Mouse (Mus musculus): Measurements from ENCODE around the gene Sdf2l1. TPM values are rescaled to one million over a fixed set of nuclear protein-coding genes. Genes with fewer than 3 reads are reported as not detected.

Gene Sdf2l1
- polyA plus RNA-seq, 1 experiment from 2014 or later, result 15.9 TPM

GRCm38 (mm10) chr16:17151874-17152273, 19.7 kb upstream of the Sdf2l1 start:
- no peak overlapping the region for H3K9ac ChIP-seq (replicated peaks; ENCODE audit: low read depth, low read length)
- no peak overlapping the region for H3K4me3 ChIP-seq (ENCODE audit: low read depth, low read length)
- no peak overlapping the region for H3K27ac ChIP-seq (ENCODE audit: low read depth, low read length)
- H3K27me3 ChIP-seq (ENCODE audit: control insufficient read depth, insufficient read depth, low read length), result no peaks in the 10 kb centered on the region
- ATAC-seq (ENCODE audit: low read depth), result no peak
- H3K4me2 ChIP-seq (ENCODE audit: low read depth, low read length), result no peak overlapping the region
- no peaks in the 10 kb centered on the region for H3K9me3 ChIP-seq (ENCODE audit: control insufficient read depth, low read length)
- WGBS, result 97% methylated on average over 4 of the region's 4 CpGs
- H3K36me3 ChIP-seq (ENCODE audit: control insufficient read depth, insufficient read depth, low read length), result peaks cover 11% of the 10 kb centered on the region; the same call in 1 of the 2 replicates
- peaks cover 6% of the 10 kb centered on the region; the same call in 1 of the 2 replicates for H3K4me1 ChIP-seq (ENCODE audit: control insufficient read depth, insufficient read depth, low read length)

- Histone ChIP-seq H3K4me3 (ENCODE audit: low read depth, low read length) (no peak overlapping the region), H3K4me2 (ENCODE audit: low read depth, low read length) (no peak overlapping the region), H3K4me1 (ENCODE audit: control insufficient read depth, insufficient read depth, low read length) (peaks cover 6% of the 10 kb centered on the region; the same call in 1 of the 2 replicates), H3K27me3 (ENCODE audit: control insufficient read depth, insufficient read depth, low read length) (no peaks in the 10 kb centered on the region), H3K9me3 (ENCODE audit: control insufficient read depth, low read length) (no peaks in the 10 kb centered on the region), H3K9ac (replicated peaks; ENCODE audit: low read depth, low read length) (no peak overlapping the region), H3K36me3 (ENCODE audit: control insufficient read depth, insufficient read depth, low read length) (peaks cover 11% of the 10 kb centered on the region; the same call in 1 of the 2 replicates), H3K27ac (ENCODE audit: low read depth, low read length) (no peak overlapping the region)
- 85% methylated on average over 7 of the region's 7 CpGs for WGBS
- ATAC-seq (ENCODE audit: low read depth), result no peak
These were observed 18.5 kb upstream of the Sdf2l1 start for GRCm38 (mm10) chr16:17150520-17151258.

GRCm38 (mm10) chr16:17148084-17148483, 15.9 kb upstream of the Sdf2l1 start:
- Histone ChIP-seq H3K4me3 (ENCODE audit: low read depth, low read length) (peak overlapping the region; percentile 63), H3K9me3 (ENCODE audit: control insufficient read depth, low read length) (no peaks in the 10 kb centered on the region), H3K4me2 (ENCODE audit: low read depth, low read length) (peak overlapping the region; percentile 89), H3K27ac (ENCODE audit: low read depth, low read length) (no peak overlapping the region), H3K36me3 (ENCODE audit: control insufficient read depth, insufficient read depth, low read length) (0 out of 2 replicates have a peak, but pooled peaks cover 2% of the 10 kb centered on the region), H3K4me1 (ENCODE audit: control insufficient read depth, insufficient read depth, low read length) (peaks cover 6% of the 10 kb centered on the region; the same call in 1 of the 2 replicates), H3K27me3 (ENCODE audit: control insufficient read depth, insufficient read depth, low read length) (no peaks in the 10 kb centered on the region), H3K9ac (replicated peaks; ENCODE audit: low read depth, low read length) (peak overlapping the region; percentile 68; the same call in 1 of the 2 replicates)
- ATAC-seq (ENCODE audit: low read depth), result peak; percentile 28; the same call in 1 of the 2 replicates
- WGBS, result 5% methylated on average over 16 of the region's 16 CpGs

- ATAC-seq (ENCODE audit: low read depth), result peak; percentile 50
These were observed 15.3 kb upstream of the Sdf2l1 start for GRCm38 (mm10) chr16:17147391-17147929.

GRCm38 (mm10) chr16:17146772-17147235, 14.6 kb upstream of the Sdf2l1 start, which contains the start of gene Ccdc116:
Ccdc116 (minus strand) TSS chr16:17147229.
- Histone ChIP-seq H3K4me3 (ENCODE audit: low read depth, low read length) (peak within 1 kb of the TSS; percentile 63), H3K27ac (ENCODE audit: low read depth, low read length) (peak within 1 kb of the TSS; percentile 62; the same call in 1 of the 2 replicates), H3K27me3 (ENCODE audit: control insufficient read depth, insufficient read depth, low read length) (no peaks in the 10 kb centered on the region), H3K4me2 (ENCODE audit: low read depth, low read length) (peak within 1 kb of the TSS; percentile 89), H3K9ac (replicated peaks; ENCODE audit: low read depth, low read length) (peak within 1 kb of the TSS; percentile 68), H3K4me1 (ENCODE audit: control insufficient read depth, insufficient read depth, low read length) (peaks cover 6% of the 10 kb centered on the region; the same call in 1 of the 2 replicates), H3K9me3 (ENCODE audit: control insufficient read depth, low read length) (no peaks in the 10 kb centered on the region), H3K36me3 (ENCODE audit: control insufficient read depth, insufficient read depth, low read length) (no peaks in the 10 kb centered on the region)
- WGBS, result under 1% methylated on average over 34 of the region's 34 CpGs
- ATAC-seq (ENCODE audit: low read depth), result peak; percentile 86

More at GRCm38 (mm10) chr16:17147391-17147929, 15.3 kb upstream of the Sdf2l1 start:
- under 1% methylated on average over 37 of the region's 41 CpGs for WGBS
- Histone ChIP-seq H3K9me3 (ENCODE audit: control insufficient read depth, low read length) (no peaks in the 10 kb centered on the region), H3K27me3 (ENCODE audit: control insufficient read depth, insufficient read depth, low read length) (no peaks in the 10 kb centered on the region), H3K4me3 (ENCODE audit: low read depth, low read length) (peak overlapping the region; percentile 63), H3K9ac (replicated peaks; ENCODE audit: low read depth, low read length) (peak overlapping the region; percentile 68), H3K4me2 (ENCODE audit: low read depth, low read length) (peak overlapping the region; percentile 89), H3K36me3 (ENCODE audit: control insufficient read depth, insufficient read depth, low read length) (0 out of 2 replicates have a peak, but pooled peaks cover 2% of the 10 kb centered on the region), H3K4me1 (ENCODE audit: control insufficient read depth, insufficient read depth, low read length) (peaks cover 6% of the 10 kb centered on the region; the same call in 1 of the 2 replicates), H3K27ac (ENCODE audit: low read depth, low read length) (peak overlapping the region; percentile 62; the same call in 1 of the 2 replicates)

GRCm38 (mm10) chr16:17144339-17144738, 12.2 kb upstream of the Sdf2l1 start, which contains the start of gene Ydjc:
Ydjc (plus strand) TSS chr16:17144621.
- Histone ChIP-seq H3K4me2 (ENCODE audit: low read depth, low read length) (no peak within 1 kb of the TSS), H3K27me3 (ENCODE audit: control insufficient read depth, insufficient read depth, low read length) (no peaks in the 10 kb centered on the region), H3K36me3 (ENCODE audit: control insufficient read depth, insufficient read depth, low read length) (no peaks in the 10 kb centered on the region), H3K4me3 (ENCODE audit: low read depth, low read length) (no peak within 1 kb of the TSS), H3K27ac (ENCODE audit: low read depth, low read length) (no peak within 1 kb of the TSS), H3K4me1 (ENCODE audit: control insufficient read depth, insufficient read depth, low read length) (peaks cover 6% of the 10 kb centered on the region; the same call in 1 of the 2 replicates), H3K9me3 (ENCODE audit: control insufficient read depth, low read length) (no peaks in the 10 kb centered on the region), H3K9ac (replicated peaks; ENCODE audit: low read depth, low read length) (no peak within 1 kb of the TSS)
- ATAC-seq (ENCODE audit: low read depth), result no peak
- 16% methylated on average over 7 of the region's 7 CpGs for WGBS

- Histone ChIP-seq H3K9me3 (ENCODE audit: control insufficient read depth, low read length) (no peaks in the 10 kb centered on the region), H3K9ac (replicated peaks; ENCODE audit: low read depth, low read length) (no peak overlapping the region), H3K36me3 (ENCODE audit: control insufficient read depth, insufficient read depth, low read length) (no peaks in the 10 kb centered on the region), H3K4me3 (ENCODE audit: low read depth, low read length) (no peak overlapping the region), H3K27me3 (ENCODE audit: control insufficient read depth, insufficient read depth, low read length) (no peaks in the 10 kb centered on the region), H3K4me2 (ENCODE audit: low read depth, low read length) (no peak overlapping the region), H3K27ac (ENCODE audit: low read depth, low read length) (no peak overlapping the region), H3K4me1 (ENCODE audit: control insufficient read depth, insufficient read depth, low read length) (0 out of 2 replicates have a peak, but pooled peaks cover 3% of the 10 kb centered on the region)
- ATAC-seq (ENCODE audit: low read depth), result no peak
- 89% methylated on average over 15 of the region's 15 CpGs for WGBS
These were observed 5.2 kb upstream of the Sdf2l1 start for GRCm38 (mm10) chr16:17137355-17137754.

- Histone ChIP-seq H3K27me3 (ENCODE audit: control insufficient read depth, insufficient read depth, low read length) (no peaks in the 10 kb centered on the region), H3K9me3 (ENCODE audit: control insufficient read depth, low read length) (no peaks in the 10 kb centered on the region), H3K4me1 (ENCODE audit: control insufficient read depth, insufficient read depth, low read length) (peaks cover 12% of the 10 kb centered on the region; the same call in 1 of the 2 replicates), H3K4me3 (ENCODE audit: low read depth, low read length) (peak overlapping the region; percentile 72), H3K27ac (ENCODE audit: low read depth, low read length) (no peak overlapping the region), H3K36me3 (ENCODE audit: control insufficient read depth, insufficient read depth, low read length) (no peaks in the 10 kb centered on the region), H3K9ac (replicated peaks; ENCODE audit: low read depth, low read length) (0 out of 2 replicates have a peak overlapping the region, but pooled peaks have one; percentile 37), H3K4me2 (ENCODE audit: low read depth, low read length) (peak overlapping the region; percentile 96)
- no peak; the same call in 1 of the 2 replicates for ATAC-seq (ENCODE audit: low read depth)
- 42% methylated on average over 7 of the region's 7 CpGs for WGBS
These were observed 670 bp upstream of the Sdf2l1 start for GRCm38 (mm10) chr16:17132906-17133200.
